Mouse (Mus musculus) stomach, embryonic 14.5 days (tissue): ENCODE results near the gene Cd27. TPM values are rescaled to one million over a fixed set of nuclear protein-coding genes. Genes with fewer than 3 reads are reported as not detected.

Experiments used
- microRNA-seq: library from miRNA; unstranded; fragments of <30 nt; microRNA quantifications from one replicate; pipeline ENCODE4, GENCODE M21; 2016
- polyA plus RNA-seq: library from polyadenylated mRNA; unstranded; fragments of >200 nt; fragmentation: Nextera tagmentation; extraction: Ambion mirVana; gene quantifications from 2 replicates; pipeline ENCODE4 v1.2.1, GENCODE M21; 2014

Gene Cd27
- polyA plus RNA-seq, 1 experiment from 2014 or later = 3.1 TPM

Small RNA genes within 50 kb of the gene (microRNA-seq; reads per million reads assigned to microRNA genes)
- not detected for gene Mir3098
- gene Mir8113 = not detected

Other genes starting within 250 kb of the Cd27 start
- 4.4 and 6.0 TPM in 2 replicates for gene Pianp, start 240.3 kb downstream of the Cd27 start, polyA plus RNA-seq
- 15.1 and 15.7 TPM in 2 replicates for gene Zfp384, start 227.9 kb downstream of the Cd27 start, polyA plus RNA-seq
- 118 and 119 TPM in 2 replicates for gene Ing4, start 197.2 kb downstream of the Cd27 start, polyA plus RNA-seq
- 15.8 and 18.6 TPM in 2 replicates for gene Acrbp, start 187.3 kb downstream of the Cd27 start, polyA plus RNA-seq
- gene Lpar5, start 169.1 kb downstream of the Cd27 start, polyA plus RNA-seq = 1.2 and 2.1 TPM in 2 replicates
- 70.9 and 78.7 TPM in 2 replicates for gene Chd4, start 141.0 kb downstream of the Cd27 start, polyA plus RNA-seq
- 52.3 and 55.4 TPM in 2 replicates for gene Nop2, start 105.1 kb downstream of the Cd27 start, polyA plus RNA-seq
- 7.4 and 9.2 TPM in 2 replicates for gene Iffo1, start 91.8 kb downstream of the Cd27 start, polyA plus RNA-seq
- 1,945 and 1,966 TPM in 2 replicates for gene Gapdh, start 70.5 kb downstream of the Cd27 start, polyA plus RNA-seq
- gene Ncapd2, start 45.3 kb downstream of the Cd27 start, polyA plus RNA-seq = 107 and 109 TPM in 2 replicates
- 193 and 202 TPM in 2 replicates for gene Mrpl51, start 45.2 kb downstream of the Cd27 start, polyA plus RNA-seq
- 3.4 and 3.7 TPM in 2 replicates for gene Vamp1, start 21.5 kb downstream of the Cd27 start, polyA plus RNA-seq
- 4.7 and 5.2 TPM in 2 replicates for gene Tapbpl, start 5.2 kb downstream of the Cd27 start, polyA plus RNA-seq
- gene Tuba3a, start 49.0 kb upstream of the Cd27 start, polyA plus RNA-seq = 0.17 TPM in 1 of 2 replicates, not detected in the other
- 55.1 and 62.6 TPM in 2 replicates for gene Ltbr, start 76.9 kb upstream of the Cd27 start, polyA plus RNA-seq
- gene Scnn1a, start 83.6 kb upstream of the Cd27 start, polyA plus RNA-seq = 1.3 and 2.6 TPM in 2 replicates
- 64.2 and 69.9 TPM in 2 replicates for gene Tnfrsf1a, start 112.4 kb upstream of the Cd27 start, polyA plus RNA-seq
- 1.7 and 2.1 TPM in 2 replicates for gene Plekhg6, start 143.8 kb upstream of the Cd27 start, polyA plus RNA-seq